In the genomic region with DNA sequence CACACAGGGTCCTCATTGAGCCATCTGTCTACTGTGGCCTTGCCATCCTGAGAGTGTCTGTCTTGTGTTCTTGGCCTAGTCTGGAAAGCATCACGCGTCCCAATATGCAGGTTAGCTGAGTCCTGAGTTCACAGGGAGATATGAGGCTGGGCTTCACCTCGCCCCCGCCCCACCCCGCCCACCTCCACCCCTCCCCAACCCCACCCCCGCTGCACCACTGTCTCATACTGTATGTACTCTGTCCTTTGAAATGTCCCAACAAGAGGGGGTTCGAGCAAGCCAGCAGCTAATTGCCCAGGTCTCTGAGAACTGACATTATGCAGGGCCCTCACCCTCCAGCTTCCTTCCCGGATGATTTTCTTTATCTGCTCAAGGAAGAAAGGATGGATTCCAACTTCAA, we compare ENCODE assay signal across 20 mouse cellular contexts. TPM values are rescaled to one million over a fixed set of nuclear protein-coding genes. Genes with fewer than 3 reads are reported as not detected.
DNase-seq lines count a peak whose midpoint lies in the region; ATAC-seq and TF ChIP-seq lines count a peak whose summit lies in the region.
"Had no signal": no experiment of that assay in that cellular context is flagged by ENCODE, and none has a peak within 500 bp of the region (broad histone marks: within the 10 kb centered on the region; RNA-seq: fewer than 3 reads in every experiment).

No protein-coding gene starts in this region.

- no peak for TF ChIP-seq EP300 in MEL (IDR thresholded peaks at IDR 0.05; ENCODE audit: low read depth in 1 of 2, low read length in 2 of 2)

- no peak for TF ChIP-seq CTCF in intestine, postnatal 0 days (IDR thresholded peaks at IDR 0.05; ENCODE audit: low read depth)
- TF ChIP-seq CTCF in MEL (IDR thresholded peaks at IDR 0.05 in 2 of 3, conservative IDR thresholded peaks at IDR 0.05 in 1 of 3; ENCODE audit: control insufficient read depth in 1 of 3, insufficient read depth in 1 of 3, low read depth in 2 of 3, low read length in 3 of 3, poor library complexity in 1 of 3, severe bottlenecking in 1 of 3) = no peak

- no peak overlapping the region for H3K27ac ChIP-seq in intestine, embryonic 15.5 days
- H3K27ac ChIP-seq in intestine, postnatal 0 days (ENCODE audit: low read depth, low read length) = no peak overlapping the region
- peak overlapping the region; percentile 59 for H3K27ac ChIP-seq in MEL (ENCODE audit: control insufficient read depth, low read depth, low read length)
- no peak overlapping the region for H3K27ac ChIP-seq in liver, embryonic 13.5 days
- H3K27ac ChIP-seq: embryonic facial prominence, embryonic 12.5 days; embryonic facial prominence, embryonic 15.5 days; heart, embryonic 13.5 days; hindbrain, embryonic 15.5 days had no signal

- TF ChIP-seq POLR2A in MEL (IDR thresholded peaks at IDR 0.05; ENCODE audit: control insufficient read depth in 1 of 2, insufficient read depth in 1 of 2, low read depth in 1 of 2, low read length in 2 of 2, poor library complexity in 1 of 2) = no peak

- H3K4me1 ChIP-seq in intestine, embryonic 15.5 days (replicated peaks) = peaks cover 28% of the 10 kb centered on the region
- H3K4me1 ChIP-seq in intestine, postnatal 0 days (replicated peaks; ENCODE audit: control insufficient read depth, insufficient read depth, low read length) = no peaks in the 10 kb centered on the region; the same call in 1 of the 2 replicates
- peaks cover 5 to 10% of the 10 kb centered on the region in 2 experiments for H3K4me1 ChIP-seq in MEL (ENCODE audit: control insufficient read depth in 1 of 2, insufficient read depth in 2 of 2, low read length in 2 of 2)
- peaks cover 28% of the 10 kb centered on the region for H3K4me1 ChIP-seq in liver, embryonic 13.5 days (replicated peaks)
- H3K4me1 ChIP-seq: hindbrain, embryonic 15.5 days had no signal

- H3K9ac ChIP-seq in intestine, embryonic 15.5 days = no peak overlapping the region
- no peak overlapping the region for H3K9ac ChIP-seq in intestine, postnatal 0 days (ENCODE audit: low read depth, low read length)
- H3K9ac ChIP-seq in MEL (ENCODE audit: control insufficient read depth, low read depth, low read length, poor library complexity, severe bottlenecking) = peak overlapping the region; percentile 70
- no peak overlapping the region for H3K9ac ChIP-seq in liver, embryonic 13.5 days
- H3K9ac ChIP-seq: embryonic facial prominence, embryonic 12.5 days; embryonic facial prominence, embryonic 15.5 days; forebrain, postnatal 0 days; heart, embryonic 13.5 days; hindbrain, embryonic 15.5 days had no signal

- no peaks in the 10 kb centered on the region for H3K9me3 ChIP-seq in intestine, embryonic 15.5 days
- no peaks in the 10 kb centered on the region for H3K9me3 ChIP-seq in intestine, postnatal 0 days (ENCODE audit: control insufficient read depth)
- H3K9me3 ChIP-seq in MEL (replicated peaks; ENCODE audit: insufficient read depth, low read length) = no peaks in the 10 kb centered on the region
- no peaks in the 10 kb centered on the region for H3K9me3 ChIP-seq in liver, embryonic 13.5 days (replicated peaks)
- H3K9me3 ChIP-seq: embryonic facial prominence, embryonic 12.5 days; embryonic facial prominence, embryonic 15.5 days; heart, embryonic 13.5 days; hindbrain, embryonic 15.5 days had no signal

- H3K4me3 ChIP-seq in intestine, embryonic 15.5 days (replicated peaks) = no peak overlapping the region
- no peak overlapping the region for H3K4me3 ChIP-seq in intestine, postnatal 0 days (ENCODE audit: low read depth, low read length)
- peak overlapping the region; percentile 57 to 79 for H3K4me3 ChIP-seq in MEL (ENCODE audit: control insufficient read depth in 1 of 2, insufficient read depth in 1 of 2, low read depth in 2 of 2, low read length in 2 of 2)
- no peak overlapping the region for H3K4me3 ChIP-seq in liver, embryonic 13.5 days (replicated peaks)
- H3K4me3 ChIP-seq: embryonic facial prominence, embryonic 12.5 days; embryonic facial prominence, embryonic 15.5 days; heart, embryonic 13.5 days; hindbrain, embryonic 15.5 days had no signal

- DNase-seq in ES-CJ7 (ENCODE audit: low read depth, low spot score) = peak; percentile 2
- peak; percentile 39 for DNase-seq in MEL (ENCODE audit: low read depth, low spot score)
- no peak for DNase-seq in liver, embryonic 13.5 days
- DNase-seq in lung, postnatal 25 days (ENCODE audit: low spot score) = no peak
- DNase-seq in layer of hippocampus, postnatal 36 days = no peak
- DNase-seq: cerebellum, adult 11 months; cerebellum, adult 2 months; cerebellum, adult 9-11 months; cerebellum, postnatal 25 days; forebrain, postnatal 0 days; gastrocnemius, postnatal 14 days; heart, postnatal 4 days had no signal

- H3K36me3 ChIP-seq in intestine, embryonic 15.5 days = no peaks in the 10 kb centered on the region
- H3K36me3 ChIP-seq in intestine, postnatal 0 days (ENCODE audit: control insufficient read depth, insufficient read depth) = no peaks in the 10 kb centered on the region
- peaks cover 0 to 5% of the 10 kb centered on the region in 2 experiments; a peak in 2 of 4 replicates for H3K36me3 ChIP-seq in MEL (ENCODE audit: control insufficient read depth in 1 of 2, insufficient read depth in 2 of 2, low read length in 2 of 2)
- no peaks in the 10 kb centered on the region for H3K36me3 ChIP-seq in liver, embryonic 13.5 days
- H3K36me3 ChIP-seq: embryonic facial prominence, embryonic 12.5 days; embryonic facial prominence, embryonic 15.5 days; heart, embryonic 13.5 days; hindbrain, embryonic 15.5 days had no signal

- TF ChIP-seq RAD21 in MEL (IDR thresholded peaks at IDR 0.05; ENCODE audit: low read depth, low read length) = no peak

- H3K27me3 ChIP-seq in intestine, embryonic 15.5 days (replicated peaks) = no peaks in the 10 kb centered on the region
- no peaks in the 10 kb centered on the region for H3K27me3 ChIP-seq in intestine, postnatal 0 days (replicated peaks; ENCODE audit: control insufficient read depth, insufficient read depth, low read length)
- H3K27me3 ChIP-seq in MEL (ENCODE audit: control insufficient read depth in 1 of 2, insufficient read depth in 2 of 2, low read length in 2 of 2) = no peaks in the 10 kb centered on the region
- H3K27me3 ChIP-seq in liver, embryonic 13.5 days = 0 out of 2 replicates have a peak, but pooled peaks cover 12% of the 10 kb centered on the region

- 32% methylated on average over 8 of the region's 8 CpGs for WGBS in intestine, embryonic 15.5 days
- WGBS in intestine, postnatal 0 days = 37% methylated on average over 8 of the region's 8 CpGs
- 47% methylated on average over 8 of the region's 8 CpGs for WGBS in liver, embryonic 13.5 days (ENCODE audit: insufficient replicate concordance)

- H3K4me2 ChIP-seq in intestine, embryonic 15.5 days (replicated peaks) = no peak overlapping the region
- no peak overlapping the region for H3K4me2 ChIP-seq in intestine, postnatal 0 days (replicated peaks; ENCODE audit: low read depth)
- H3K4me2 ChIP-seq in liver, embryonic 13.5 days = no peak overlapping the region
- H3K4me2 ChIP-seq: embryonic facial prominence, embryonic 12.5 days; embryonic facial prominence, embryonic 15.5 days; heart, embryonic 13.5 days; hindbrain, embryonic 15.5 days had no signal

- no peaks in the 10 kb centered on the region; the same call in 1 of the 2 replicates for H3K79me2 ChIP-seq in MEL (ENCODE audit: control insufficient read depth, insufficient read depth, low read length, poor library complexity)

- ATAC-seq in intestine, embryonic 15.5 days = peak; percentile 23; the same call in 1 of the 2 replicates
- ATAC-seq in intestine, postnatal 0 days = no peak
- ATAC-seq in liver, embryonic 13.5 days (ENCODE audit: low read depth) = peak; percentile 21; the same call in 1 of the 2 replicates
- ATAC-seq: CD4-positive, CD25-positive, alpha-beta regulatory T cell, adult 4 months; forebrain, embryonic 14.5 days; forebrain, postnatal 0 days had no signal

TF ChIP-seq in MEL, 35 proteins besides CTCF, POLR2A, EP300 and RAD21:
- TF ChIP-seq CHD2 (IDR thresholded peaks at IDR 0.05; ENCODE audit: low read length) = no peak
- no peak for TF ChIP-seq TCF12 (IDR thresholded peaks at IDR 0.05; ENCODE audit: low read depth, low read length)
- no peak for TF ChIP-seq ZC3H11A (IDR thresholded peaks at IDR 0.05; ENCODE audit: low read depth, low read length)
- TF ChIP-seq ZNF384 (IDR thresholded peaks at IDR 0.05; ENCODE audit: low read depth, low read length) = no peak
- TF ChIP-seq MAFK (IDR thresholded peaks at IDR 0.05; ENCODE audit: borderline replicate concordance, low read depth, low read length) = no peak
- no peak for TF ChIP-seq MEF2A (IDR thresholded peaks at IDR 0.05; ENCODE audit: extremely low read depth, insufficient replicate concordance, low read depth, low read length, poor library complexity, severe bottlenecking)
- TF ChIP-seq ZMIZ1 (IDR thresholded peaks at IDR 0.05; ENCODE audit: low read depth, low read length) = no peak
- TF ChIP-seq MYB (IDR thresholded peaks at IDR 0.05; ENCODE audit: low read depth, low read length) = no peak
- no peak for TF ChIP-seq ZKSCAN1 (IDR thresholded peaks at IDR 0.05; ENCODE audit: low read depth, low read length)
- TF ChIP-seq MYC (IDR thresholded peaks at IDR 0.05; ENCODE audit: low read depth, low read length) = no peak

RNA-seq across cellular contexts. Expression of a gene that starts 10.1 kb away (rescaled TPM):
- polyA plus RNA-seq in intestine, embryonic 15.5 days (2015; fragmentation: Nextera tagmentation; extraction: Ambion mirVana) = 15.4 and 16.4 TPM in 2 replicates
- 13.1 and 14.0 TPM in 2 replicates for polyA plus RNA-seq in intestine, postnatal 0 days (2015; fragmentation: Nextera tagmentation; extraction: Ambion mirVana)
- total RNA-seq in MEL (2012; rRNA removed) = 0.96 and 1.2 TPM in 2 replicates
- polyA plus RNA-seq in MEL (2012; ENCODE audit: insufficient read depth in 1 of 2, insufficient read length in 2 of 2, low read depth in 1 of 2, low replicate concordance in 2 of 2, missing spikeins in 1 of 2) = 10 to 100 TPM in 1 of 2 experiments, not detected in 1; 10.5 TPM
- polyA plus RNA-seq in liver, embryonic 13.5 days (2015; fragmentation: Nextera tagmentation; extraction: Ambion mirVana) = 1.1 and 1.4 TPM in 2 replicates
- total RNA-seq in layer of hippocampus, postnatal 36 days (2021) = 10 to 100 TPM; 19.8 to 21.7 TPM

Comparison
In these comparisons a context has a peak if more than half of its experiments do, and no peak if none do; other contexts are left out.
1. H3K4me3 ChIP-seq: peak in MEL (2 of 2); none in intestine, embryonic 15.5 days (single experiment), intestine, postnatal 0 days (single experiment) and liver, embryonic 13.5 days (single experiment).
2. DNase-seq: peak in ES-CJ7 (single experiment) and MEL (single experiment); none in liver, embryonic 13.5 days (single experiment), lung, postnatal 25 days (single experiment) and layer of hippocampus, postnatal 36 days (0 of 2).